Mouse (Mus musculus): ENCODE results near the gene Ranbp10. TPM values are rescaled to one million over a fixed set of nuclear protein-coding genes. Genes with fewer than 3 reads are reported as not detected.
A peak's percentile ranks its signal among the peaks of the same experiment; 100 is the strongest.

Gene Ranbp10
- polyA plus RNA-seq, 1 experiment = 24.6 TPM

DNA sequence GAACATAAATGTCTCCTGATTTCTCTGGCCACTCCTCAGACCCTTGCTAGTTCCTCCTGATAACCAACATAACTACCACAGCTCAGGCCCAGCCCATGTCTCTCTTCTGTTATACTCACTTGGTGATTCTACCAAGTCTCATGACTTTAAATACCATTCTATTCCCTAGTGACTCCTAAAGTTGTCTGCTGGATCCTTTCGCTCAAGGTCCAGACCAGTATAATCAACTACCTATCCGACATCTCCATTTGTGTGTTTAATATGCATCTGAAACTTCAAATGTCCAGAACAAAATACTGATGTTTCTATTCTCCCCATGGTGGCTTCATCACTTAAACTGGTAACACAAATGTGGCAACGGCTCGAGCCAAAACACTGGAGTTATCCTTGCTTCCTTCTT lies 83.8 kb downstream of the Ranbp10 start:
- Histone ChIP-seq H3K27ac (ENCODE audit: insufficient read depth, low read length) (no peak overlapping the region), H3K4me3 (ENCODE audit: insufficient read depth, low read length) (no peak overlapping the region), H3K4me1 (ENCODE audit: control insufficient read depth, insufficient read depth, low read length) (no peaks in the 10 kb centered on the region)
- TF ChIP-seq CTCF (IDR thresholded peaks at IDR 0.05; ENCODE audit: extremely low read depth, insufficient read depth, low read length) (no peak), POLR2A (IDR thresholded peaks at IDR 0.05; ENCODE audit: extremely low read depth, insufficient read depth, low read length) (no peak)

DNA sequence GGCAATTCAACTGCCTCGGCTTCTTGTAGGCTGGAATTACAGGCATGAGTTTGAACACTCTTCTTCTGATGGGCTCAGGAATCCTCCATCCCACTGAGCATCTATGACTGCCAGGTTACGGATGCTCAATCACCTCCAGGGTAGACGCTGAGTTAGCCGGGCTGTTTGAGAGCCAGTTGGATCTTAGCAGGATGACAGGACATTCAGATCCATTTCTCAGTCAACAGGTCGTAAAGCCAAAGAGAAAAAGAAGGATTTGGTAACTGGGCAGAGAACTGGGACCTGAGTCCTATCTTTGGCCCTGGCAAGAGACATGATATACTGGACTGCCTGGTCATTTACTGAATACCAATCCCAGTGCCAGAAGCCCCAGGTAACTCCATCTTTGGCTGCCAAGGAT lies 87.9 kb downstream of the Ranbp10 start:
- Histone ChIP-seq H3K4me1 (ENCODE audit: control insufficient read depth, insufficient read depth, low read length) (no peaks in the 10 kb centered on the region), H3K4me3 (ENCODE audit: insufficient read depth, low read length) (no peak overlapping the region), H3K27ac (ENCODE audit: insufficient read depth, low read length) (no peak overlapping the region)
- no peak for TF ChIP-seq POLR2A (IDR thresholded peaks at IDR 0.05; ENCODE audit: extremely low read depth, insufficient read depth, low read length)

DNA sequence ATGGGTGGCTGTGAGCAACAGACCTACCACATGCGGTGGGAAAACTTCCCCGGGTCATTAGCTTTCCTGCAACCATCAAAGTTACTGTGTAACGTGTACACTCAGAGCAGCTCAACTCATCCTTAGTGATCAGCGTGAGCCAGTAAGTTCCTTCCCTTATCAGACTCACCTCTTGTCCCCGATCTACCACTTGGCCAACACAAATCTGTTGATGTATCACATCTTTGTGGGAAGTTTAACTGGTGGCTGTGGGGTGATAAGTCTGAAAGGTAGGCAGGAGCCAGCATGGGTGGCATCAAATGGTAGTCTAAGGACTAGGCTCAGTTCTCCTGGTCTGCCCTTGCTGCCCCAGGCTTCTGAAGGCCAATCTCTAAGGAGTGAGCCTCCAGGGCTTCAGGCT lies 95.0 kb downstream of the Ranbp10 start:
- no peak overlapping the region for H3K27ac ChIP-seq (ENCODE audit: insufficient read depth, low read length)
- H3K4me1 ChIP-seq (ENCODE audit: control insufficient read depth, insufficient read depth, low read length) = no peaks in the 10 kb centered on the region
- H3K4me3 ChIP-seq (ENCODE audit: insufficient read depth, low read length) = no peak overlapping the region
- TF ChIP-seq CTCF (IDR thresholded peaks at IDR 0.05; ENCODE audit: extremely low read depth, insufficient read depth, low read length) = no peak
- TF ChIP-seq POLR2A (IDR thresholded peaks at IDR 0.05; ENCODE audit: extremely low read depth, insufficient read depth, low read length) = no peak

DNA sequence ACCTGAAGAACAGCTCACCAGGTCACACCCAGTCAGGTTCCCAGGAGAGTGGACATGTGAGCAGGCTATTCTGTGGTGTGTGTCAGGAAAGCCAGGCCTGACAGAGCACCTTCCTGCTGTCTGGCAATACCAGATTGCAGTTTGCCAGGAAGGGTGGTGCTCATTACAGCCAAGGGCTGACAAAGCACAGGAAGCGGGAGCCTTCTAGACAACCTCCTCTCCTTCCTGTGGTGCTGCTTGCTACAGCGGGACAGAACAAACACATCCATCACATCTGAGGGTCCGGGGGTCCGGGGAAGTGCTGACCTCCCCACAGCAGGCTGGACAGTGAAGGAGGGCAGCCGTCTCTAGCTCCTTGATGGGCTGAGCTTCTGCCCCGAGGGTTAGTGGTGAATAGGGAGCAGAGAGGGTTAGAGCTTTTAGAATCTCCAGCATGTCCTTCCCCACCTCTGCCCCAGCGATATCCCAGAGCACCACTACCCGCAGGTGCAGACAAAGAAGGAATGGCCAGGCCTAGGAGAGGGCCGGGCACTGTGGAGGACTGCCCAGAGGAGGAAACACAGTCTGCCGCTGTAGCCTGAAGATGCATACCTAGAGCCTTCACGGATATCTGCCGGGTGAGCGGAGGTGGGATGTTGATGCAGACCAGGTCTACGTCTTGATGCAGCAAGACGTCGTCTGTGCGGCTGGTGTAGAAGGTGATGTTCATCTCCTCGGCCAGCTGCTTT lies 99.6 kb downstream of the Ranbp10 start:
- Histone ChIP-seq H3K27ac (ENCODE audit: insufficient read depth, low read length) (0 out of 2 replicates have a peak overlapping the region, but pooled peaks have one; percentile 28), H3K4me3 (ENCODE audit: insufficient read depth, low read length) (no peak overlapping the region), H3K4me1 (ENCODE audit: control insufficient read depth, insufficient read depth, low read length) (no peaks in the 10 kb centered on the region)
- no peak for TF ChIP-seq CTCF (IDR thresholded peaks at IDR 0.05; ENCODE audit: extremely low read depth, insufficient read depth, low read length)
- TF ChIP-seq POLR2A (IDR thresholded peaks at IDR 0.05; ENCODE audit: extremely low read depth, insufficient read depth, low read length) = no peak

DNA sequence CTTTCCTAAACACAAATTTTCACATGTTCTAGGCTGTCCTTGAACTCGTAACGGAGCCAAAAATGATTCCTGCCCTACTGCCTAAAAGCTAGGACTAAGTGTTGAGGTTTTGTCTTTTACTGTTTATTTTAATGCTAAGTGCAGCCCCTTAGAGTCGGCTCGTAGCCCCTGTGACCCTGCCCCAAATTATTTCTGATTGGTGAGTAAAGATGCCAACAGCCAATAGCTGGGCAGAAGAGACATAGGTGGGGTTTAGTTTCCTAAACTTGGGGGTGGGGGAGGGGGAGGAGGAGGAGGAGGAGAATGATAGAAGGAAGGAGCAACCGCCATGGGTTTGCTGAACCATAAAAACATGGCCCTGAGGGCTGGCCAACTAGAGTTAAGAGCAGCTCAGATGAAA lies 101.4 kb downstream of the Ranbp10 start:
- no peak overlapping the region for H3K4me3 ChIP-seq (ENCODE audit: insufficient read depth, low read length)
- no peak for TF ChIP-seq POLR2A (IDR thresholded peaks at IDR 0.05; ENCODE audit: extremely low read depth, insufficient read depth, low read length)
- no peak for TF ChIP-seq CTCF (IDR thresholded peaks at IDR 0.05; ENCODE audit: extremely low read depth, insufficient read depth, low read length)

DNA sequence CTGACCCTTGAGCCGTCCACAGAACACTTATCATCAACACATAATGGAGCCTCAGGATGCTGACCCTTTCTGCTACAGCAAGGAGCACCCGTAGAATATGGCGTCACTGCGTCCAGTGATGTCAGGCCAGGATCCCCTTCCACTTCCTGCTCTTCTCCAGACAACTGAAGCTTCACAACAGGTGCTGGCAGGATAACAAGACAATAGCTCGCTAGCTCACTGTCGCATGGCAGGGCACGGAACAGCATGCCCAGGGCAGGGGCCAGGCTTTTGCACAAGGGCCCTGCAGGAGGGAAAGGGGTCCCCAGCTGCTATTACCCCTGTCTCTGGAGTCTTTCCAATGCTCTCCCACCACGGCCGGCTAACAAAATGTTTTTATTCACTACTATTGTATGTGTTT lies 104.3 kb downstream of the Ranbp10 start:
- Histone ChIP-seq H3K4me1 (ENCODE audit: control insufficient read depth, insufficient read depth, low read length) (no peaks in the 10 kb centered on the region), H3K27ac (ENCODE audit: insufficient read depth, low read length) (no peak overlapping the region), H3K4me3 (ENCODE audit: insufficient read depth, low read length) (no peak overlapping the region)
- TF ChIP-seq POLR2A (IDR thresholded peaks at IDR 0.05; ENCODE audit: extremely low read depth, insufficient read depth, low read length) = no peak

More for the DNA sequence above, 101.4 kb downstream of the Ranbp10 start:
- Histone ChIP-seq H3K4me1 (ENCODE audit: control insufficient read depth, insufficient read depth, low read length) (no peaks in the 10 kb centered on the region), H3K27ac (ENCODE audit: insufficient read depth, low read length) (no peak overlapping the region)

DNA sequence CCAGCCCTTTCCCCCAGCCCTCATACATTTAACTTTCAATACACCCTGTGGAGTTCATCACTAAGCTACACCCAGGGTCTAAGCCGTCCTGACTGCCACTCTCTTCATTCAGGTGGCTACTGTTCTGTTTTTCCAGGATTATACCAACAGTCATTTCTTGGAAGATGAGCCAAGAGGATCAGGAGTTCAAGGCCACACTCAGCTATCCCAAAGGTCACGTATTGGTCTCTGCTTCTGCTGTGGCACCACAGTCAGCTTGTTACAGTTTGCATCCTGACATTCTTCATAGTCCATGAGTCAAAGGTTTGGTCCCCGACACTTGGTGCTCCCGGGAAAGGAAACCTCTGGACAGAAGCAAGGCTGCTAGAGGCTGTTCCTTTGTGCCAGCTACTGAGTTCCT lies 107.5 kb downstream of the Ranbp10 start:
- TF ChIP-seq POLR2A (IDR thresholded peaks at IDR 0.05; ENCODE audit: extremely low read depth, insufficient read depth, low read length) (no peak), CTCF (IDR thresholded peaks at IDR 0.05; ENCODE audit: extremely low read depth, insufficient read depth, low read length) (no peak)
- H3K4me1 ChIP-seq (ENCODE audit: control insufficient read depth, insufficient read depth, low read length) = no peaks in the 10 kb centered on the region
- no peak overlapping the region for H3K27ac ChIP-seq (ENCODE audit: insufficient read depth, low read length)
- no peak overlapping the region for H3K4me3 ChIP-seq (ENCODE audit: insufficient read depth, low read length)

Other genes with a start within 250 kb of the Ranbp10 start
- 47.3 and 49.1 TPM in 2 replicates for gene Ripor1, start 222.1 kb downstream of the Ranbp10 start, polyA plus RNA-seq (2012; rRNA removed)
- 30.3 and 30.8 TPM in 2 replicates for gene Ctcf, start 190.8 kb downstream of the Ranbp10 start, polyA plus RNA-seq (2012; rRNA removed)
- gene Agrp, start 190.0 kb downstream of the Ranbp10 start, polyA plus RNA-seq (2012; rRNA removed) = 0.15 and 0.17 TPM in 2 replicates
- gene Carmil2, start 141.1 kb downstream of the Ranbp10 start, polyA plus RNA-seq (2012; rRNA removed) = 43.9 and 47.6 TPM in 2 replicates
- gene Acd, start 126.2 kb downstream of the Ranbp10 start, polyA plus RNA-seq (2012; rRNA removed) = 49.4 and 52.3 TPM in 2 replicates
- 57.3 and 58.1 TPM in 2 replicates for gene Pard6a, start 126.2 kb downstream of the Ranbp10 start, polyA plus RNA-seq (2012; rRNA removed)
- 0.38 and 0.52 TPM in 2 replicates for gene 4933405L10Rik, start 119.7 kb downstream of the Ranbp10 start, polyA plus RNA-seq (2012; rRNA removed)
- 16.4 and 18.3 TPM in 2 replicates for gene Enkd1, start 119.1 kb downstream of the Ranbp10 start, polyA plus RNA-seq (2012; rRNA removed)
- 15.6 and 17.8 TPM in 2 replicates for gene Gfod2, start 68.7 kb downstream of the Ranbp10 start, polyA plus RNA-seq (2012; rRNA removed)
- gene Tsnaxip1, start 381 bp upstream of the Ranbp10 start, polyA plus RNA-seq (2012; rRNA removed) = 0.11 and 0.31 TPM in 2 replicates
- gene Cenpt, start 25.9 kb upstream of the Ranbp10 start, polyA plus RNA-seq (2012; rRNA removed) = 33.2 and 33.6 TPM in 2 replicates
- 48.0 and 49.7 TPM in 2 replicates for gene Thap11, start 27.8 kb upstream of the Ranbp10 start, polyA plus RNA-seq (2012; rRNA removed)
- gene Nutf2, start 33.2 kb upstream of the Ranbp10 start, polyA plus RNA-seq (2012; rRNA removed) = 85.1 and 86.1 TPM in 2 replicates
- 71.3 and 74.7 TPM in 2 replicates for gene Edc4, start 53.5 kb upstream of the Ranbp10 start, polyA plus RNA-seq (2012; rRNA removed)
- gene Nrn1l, start 66.2 kb upstream of the Ranbp10 start, polyA plus RNA-seq (2012; rRNA removed) = 7.9 and 8.5 TPM in 2 replicates
- 13.1 and 13.3 TPM in 2 replicates for gene Pskh1, start 73.1 kb upstream of the Ranbp10 start, polyA plus RNA-seq (2012; rRNA removed)
- 3.4 and 3.6 TPM in 2 replicates for gene Ctrl, start 106.5 kb upstream of the Ranbp10 start, polyA plus RNA-seq (2012; rRNA removed)
- 137 and 147 TPM in 2 replicates for gene Psmb10, start 111.1 kb upstream of the Ranbp10 start, polyA plus RNA-seq (2012; rRNA removed)
- gene Lcat, start 116.0 kb upstream of the Ranbp10 start, polyA plus RNA-seq (2012; rRNA removed) = 54.4 and 55.7 TPM in 2 replicates
- 23.6 and 25.8 TPM in 2 replicates for gene Slc12a4, start 138.7 kb upstream of the Ranbp10 start, polyA plus RNA-seq (2012; rRNA removed)
- gene Dpep3, start 152.1 kb upstream of the Ranbp10 start, polyA plus RNA-seq (2012; rRNA removed) = not detected in 2 replicates
- gene Dus2, start 164.0 kb upstream of the Ranbp10 start, polyA plus RNA-seq (2012; rRNA removed) = 25.1 and 27.4 TPM in 2 replicates
- gene Dpep2nb, start 178.6 kb upstream of the Ranbp10 start, polyA plus RNA-seq (2012; rRNA removed) = 0.08 TPM in 1 of 2 replicates, not detected in the other
- gene Ddx28, start 184.5 kb upstream of the Ranbp10 start, polyA plus RNA-seq (2012; rRNA removed) = 11.6 and 11.9 TPM in 2 replicates
- gene Nfatc3, start 231.5 kb upstream of the Ranbp10 start, polyA plus RNA-seq (2012; rRNA removed) = 7.8 and 8.1 TPM in 2 replicates